Mouse (Mus musculus): Measurements from ENCODE around the gene Acpp. TPM values are rescaled to one million over a fixed set of nuclear protein-coding genes. Genes with fewer than 3 reads are reported as not detected.

Gene Acpp
- polyA plus RNA-seq, 1 experiment from 2014 or later = 1.9 TPM

- Histone ChIP-seq H3K27ac (ENCODE audit: low read length) (no peak overlapping the region), H3K9ac (replicated peaks; ENCODE audit: low read length) (no peak overlapping the region), H3K4me3 (ENCODE audit: low read length) (no peak overlapping the region), H3K27me3 (ENCODE audit: insufficient read depth, low read length) (no peaks in the 10 kb centered on the region), H3K4me1 (ENCODE audit: insufficient read depth, low read length) (peaks cover 13% of the 10 kb centered on the region), H3K4me2 (replicated peaks; ENCODE audit: low read depth, low read length) (peak overlapping the region; percentile 28; the same call in 1 of the 2 replicates), H3K9me3 (ENCODE audit: low read length) (no peaks in the 10 kb centered on the region), H3K36me3 (ENCODE audit: insufficient read depth, low read length) (no peaks in the 10 kb centered on the region)
- peak; percentile 27; the same call in 1 of the 2 replicates for ATAC-seq (ENCODE audit: low FRiP score, low TSS enrichment)
- WGBS = 21% methylated on average over 18 of the region's 18 CpGs
Measured at GRCm38 (mm10) chr9:104277528-104278162, 59.9 kb downstream of the Acpp start.

GRCm38 (mm10) chr9:104275084-104275785 is 62.3 kb downstream of the Acpp start:
- Histone ChIP-seq H3K27ac (ENCODE audit: low read length) (no peak overlapping the region), H3K9ac (replicated peaks; ENCODE audit: low read length) (no peak overlapping the region), H3K4me2 (replicated peaks; ENCODE audit: low read depth, low read length) (no peak overlapping the region), H3K27me3 (ENCODE audit: insufficient read depth, low read length) (no peaks in the 10 kb centered on the region), H3K4me1 (ENCODE audit: insufficient read depth, low read length) (no peaks in the 10 kb centered on the region), H3K9me3 (ENCODE audit: low read length) (no peaks in the 10 kb centered on the region), H3K4me3 (ENCODE audit: low read length) (no peak overlapping the region), H3K36me3 (ENCODE audit: insufficient read depth, low read length) (no peaks in the 10 kb centered on the region)
- WGBS = 78% methylated on average over 17 of the region's 17 CpGs
- no peak for ATAC-seq (ENCODE audit: low FRiP score, low TSS enrichment)

- H3K4me2 ChIP-seq (replicated peaks; ENCODE audit: low read depth, low read length) = no peak overlapping the region
- H3K4me3 ChIP-seq (ENCODE audit: low read length) = no peak overlapping the region
- no peaks in the 10 kb centered on the region for H3K4me1 ChIP-seq (ENCODE audit: insufficient read depth, low read length)
- H3K27ac ChIP-seq (ENCODE audit: low read length) = no peak overlapping the region
- ATAC-seq (ENCODE audit: low FRiP score, low TSS enrichment) = no peak
- 62% methylated on average over 4 of the region's 4 CpGs for WGBS
- no peaks in the 10 kb centered on the region for H3K27me3 ChIP-seq (ENCODE audit: insufficient read depth, low read length)
- no peaks in the 10 kb centered on the region for H3K36me3 ChIP-seq (ENCODE audit: insufficient read depth, low read length)
- no peak overlapping the region for H3K9ac ChIP-seq (replicated peaks; ENCODE audit: low read length)
- H3K9me3 ChIP-seq (ENCODE audit: low read length) = no peaks in the 10 kb centered on the region
Measured at GRCm38 (mm10) chr9:104272057-104272456, 65.5 kb downstream of the Acpp start.

DNA sequence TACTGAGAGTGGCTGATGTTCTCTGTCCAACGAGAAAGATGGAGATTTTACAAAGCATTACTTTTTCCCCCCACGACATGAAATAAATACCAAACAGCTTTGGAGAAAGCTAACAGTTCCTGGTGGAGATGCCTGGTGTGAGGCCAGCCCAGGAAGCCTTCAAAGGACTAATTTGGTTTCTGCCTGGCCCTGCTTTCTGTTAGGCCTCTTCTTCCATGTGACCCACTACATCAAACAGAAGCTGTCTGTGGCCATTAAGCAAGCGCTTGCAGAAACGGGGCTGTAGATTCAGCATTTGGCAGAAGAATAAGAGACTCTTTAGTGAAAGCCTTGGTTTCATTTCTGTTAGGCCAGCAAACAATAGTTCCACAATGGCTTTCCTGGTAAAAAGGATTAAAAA is 65.9 kb downstream of the Acpp start:
- WGBS = 59% methylated on average over 4 of the region's 4 CpGs
- Histone ChIP-seq H3K27me3 (ENCODE audit: insufficient read depth, low read length) (no peaks in the 10 kb centered on the region), H3K4me3 (ENCODE audit: low read length) (no peak overlapping the region), H3K9me3 (ENCODE audit: low read length) (no peaks in the 10 kb centered on the region), H3K36me3 (ENCODE audit: insufficient read depth, low read length) (no peaks in the 10 kb centered on the region), H3K9ac (replicated peaks; ENCODE audit: low read length) (no peak overlapping the region), H3K27ac (ENCODE audit: low read length) (no peak overlapping the region), H3K4me1 (ENCODE audit: insufficient read depth, low read length) (no peaks in the 10 kb centered on the region), H3K4me2 (replicated peaks; ENCODE audit: low read depth, low read length) (no peak overlapping the region)
- no peak for ATAC-seq (ENCODE audit: low FRiP score, low TSS enrichment)

- no peak overlapping the region for H3K4me3 ChIP-seq (ENCODE audit: low read length)
Measured at GRCm38 (mm10) chr9:104269944-104270343, 67.6 kb downstream of the Acpp start.

GRCm38 (mm10) chr9:104269349-104269871 is 68.1 kb downstream of the Acpp start:
- Histone ChIP-seq H3K4me2 (replicated peaks; ENCODE audit: low read depth, low read length) (no peak overlapping the region), H3K9me3 (ENCODE audit: low read length) (no peaks in the 10 kb centered on the region), H3K9ac (replicated peaks; ENCODE audit: low read length) (0 out of 2 replicates have a peak overlapping the region, but pooled peaks have one; percentile 3), H3K27me3 (ENCODE audit: insufficient read depth, low read length) (no peaks in the 10 kb centered on the region), H3K4me1 (ENCODE audit: insufficient read depth, low read length) (no peaks in the 10 kb centered on the region), H3K4me3 (ENCODE audit: low read length) (no peak overlapping the region), H3K36me3 (ENCODE audit: insufficient read depth, low read length) (no peaks in the 10 kb centered on the region), H3K27ac (ENCODE audit: low read length) (no peak overlapping the region)
- 0 out of 2 replicates have a peak, but pooled peaks have one; percentile 27 for ATAC-seq (ENCODE audit: low FRiP score, low TSS enrichment)
- 34% methylated on average over 10 of the region's 10 CpGs for WGBS

More at GRCm38 (mm10) chr9:104269944-104270343, 67.6 kb downstream of the Acpp start:
- 53% methylated on average over 3 of the region's 3 CpGs for WGBS
- Histone ChIP-seq H3K4me1 (ENCODE audit: insufficient read depth, low read length) (no peaks in the 10 kb centered on the region), H3K4me2 (replicated peaks; ENCODE audit: low read depth, low read length) (no peak overlapping the region), H3K9me3 (ENCODE audit: low read length) (no peaks in the 10 kb centered on the region), H3K36me3 (ENCODE audit: insufficient read depth, low read length) (no peaks in the 10 kb centered on the region), H3K9ac (replicated peaks; ENCODE audit: low read length) (no peak overlapping the region), H3K27me3 (ENCODE audit: insufficient read depth, low read length) (no peaks in the 10 kb centered on the region), H3K27ac (ENCODE audit: low read length) (no peak overlapping the region)
- no peak for ATAC-seq (ENCODE audit: low FRiP score, low TSS enrichment)

DNA sequence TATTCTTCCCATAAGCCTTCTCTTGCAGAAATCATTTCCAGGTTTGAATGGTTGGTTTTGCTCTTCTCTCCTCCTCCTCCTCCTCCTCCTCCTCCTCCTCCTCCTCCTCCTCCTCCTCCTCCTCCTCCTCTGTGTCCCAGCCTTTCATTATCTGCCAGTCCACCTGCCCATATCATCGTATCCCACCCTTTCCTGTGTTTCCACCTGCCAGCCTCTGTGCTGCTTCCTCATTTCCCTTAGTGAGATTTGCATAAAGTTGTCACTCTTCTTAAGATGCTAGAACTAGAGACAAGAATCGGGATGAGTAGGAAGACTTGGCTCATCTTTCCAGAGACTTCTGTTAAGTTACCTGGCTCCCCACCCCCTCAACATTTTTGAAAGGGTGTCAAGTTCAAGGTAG is 73.0 kb downstream of the Acpp start:
- WGBS = 66% methylated on average over 2 of the region's 2 CpGs

GRCm38 (mm10) chr9:104262823-104263352 is 74.7 kb downstream of the Acpp start, which contains the start of gene Dnajc13:
Dnajc13 (minus strand) TSS chr9:104262930.
- Histone ChIP-seq H3K9me3 (ENCODE audit: low read length) (no peaks in the 10 kb centered on the region), H3K4me2 (replicated peaks; ENCODE audit: low read depth, low read length) (peak within 1 kb of the TSS; percentile 84), H3K4me1 (ENCODE audit: insufficient read depth, low read length) (peaks cover 25% of the 10 kb centered on the region), H3K27me3 (ENCODE audit: insufficient read depth, low read length) (no peaks in the 10 kb centered on the region), H3K27ac (ENCODE audit: low read length) (peak within 1 kb of the TSS; percentile 94), H3K36me3 (ENCODE audit: insufficient read depth, low read length) (no peaks in the 10 kb centered on the region), H3K9ac (replicated peaks; ENCODE audit: low read length) (peak within 1 kb of the TSS; percentile 96), H3K4me3 (ENCODE audit: low read length) (peak within 1 kb of the TSS; percentile 95)
- under 1% methylated on average over 41 of the region's 60 CpGs for WGBS
- ATAC-seq (ENCODE audit: low FRiP score, low TSS enrichment) = peak; percentile 97

More for the DNA sequence above, 73.0 kb downstream of the Acpp start:
- H3K9ac ChIP-seq (replicated peaks; ENCODE audit: low read length) = no peak overlapping the region
- H3K4me1 ChIP-seq (ENCODE audit: insufficient read depth, low read length) = peaks cover 25% of the 10 kb centered on the region
- H3K27me3 ChIP-seq (ENCODE audit: insufficient read depth, low read length) = no peaks in the 10 kb centered on the region
- H3K36me3 ChIP-seq (ENCODE audit: insufficient read depth, low read length) = no peaks in the 10 kb centered on the region
- no peak overlapping the region for H3K27ac ChIP-seq (ENCODE audit: low read length)
- no peaks in the 10 kb centered on the region for H3K9me3 ChIP-seq (ENCODE audit: low read length)
- H3K4me2 ChIP-seq (replicated peaks; ENCODE audit: low read depth, low read length) = no peak overlapping the region
- H3K4me3 ChIP-seq (ENCODE audit: low read length) = no peak overlapping the region
- ATAC-seq (ENCODE audit: low FRiP score, low TSS enrichment) = no peak

DNA sequence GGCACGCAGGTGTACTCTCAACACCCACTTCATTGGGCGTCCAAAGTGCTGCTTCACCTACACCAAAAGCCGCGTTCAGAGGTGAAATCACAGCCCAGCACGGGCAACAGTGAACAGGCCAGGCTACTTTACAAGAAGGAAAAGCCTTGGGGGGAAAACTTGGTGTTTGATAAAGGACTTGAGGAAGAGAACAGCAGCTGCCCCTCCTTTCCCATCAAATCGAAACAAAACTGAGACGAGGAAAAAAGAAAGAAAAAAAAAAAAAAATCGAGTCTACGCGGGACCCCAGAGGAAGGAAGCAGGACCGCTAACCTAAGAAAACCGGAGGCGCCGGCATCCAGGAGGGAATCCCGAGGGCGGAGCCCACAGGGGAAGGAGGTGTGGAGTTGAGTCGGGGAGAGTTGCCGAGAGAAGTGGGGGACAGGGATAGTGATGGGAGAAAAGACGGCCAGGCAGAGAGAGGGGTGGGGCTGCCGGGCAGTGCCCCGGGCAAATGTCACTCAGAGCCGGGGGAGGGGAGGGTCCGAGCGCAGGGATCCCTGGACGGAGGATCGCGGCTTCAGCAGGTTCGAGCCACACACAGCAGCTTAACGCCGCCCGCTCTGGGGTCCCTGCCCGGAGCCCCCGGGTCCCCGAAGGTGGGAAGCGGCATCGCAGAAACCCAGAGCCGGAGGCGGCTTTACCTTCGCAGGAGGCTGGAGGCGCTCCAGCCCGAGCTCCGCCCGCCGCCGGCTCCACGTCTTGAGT is 75.4 kb downstream of the Acpp start:
- Histone ChIP-seq H3K9ac (replicated peaks; ENCODE audit: low read length) (peak overlapping the region; percentile 96), H3K4me3 (ENCODE audit: low read length) (peak overlapping the region; percentile 95), H3K9me3 (ENCODE audit: low read length) (no peaks in the 10 kb centered on the region), H3K4me1 (ENCODE audit: insufficient read depth, low read length) (peaks cover 25% of the 10 kb centered on the region), H3K36me3 (ENCODE audit: insufficient read depth, low read length) (no peaks in the 10 kb centered on the region), H3K4me2 (replicated peaks; ENCODE audit: low read depth, low read length) (peak overlapping the region; percentile 84), H3K27me3 (ENCODE audit: insufficient read depth, low read length) (no peaks in the 10 kb centered on the region), H3K27ac (ENCODE audit: low read length) (peak overlapping the region; percentile 94)
- WGBS = under 1% methylated on average over 37 of the region's 46 CpGs
- ATAC-seq (ENCODE audit: low FRiP score, low TSS enrichment) = peak; percentile 75
